Mouse (Mus musculus): ENCODE measurements around the gene Oxt. TPM values are rescaled to one million over a fixed set of nuclear protein-coding genes. Genes with fewer than 3 reads are reported as not detected.

The Oxt gene
- not detected for polyA plus RNA-seq (2017; shearing (Covaris generic))

DNA sequence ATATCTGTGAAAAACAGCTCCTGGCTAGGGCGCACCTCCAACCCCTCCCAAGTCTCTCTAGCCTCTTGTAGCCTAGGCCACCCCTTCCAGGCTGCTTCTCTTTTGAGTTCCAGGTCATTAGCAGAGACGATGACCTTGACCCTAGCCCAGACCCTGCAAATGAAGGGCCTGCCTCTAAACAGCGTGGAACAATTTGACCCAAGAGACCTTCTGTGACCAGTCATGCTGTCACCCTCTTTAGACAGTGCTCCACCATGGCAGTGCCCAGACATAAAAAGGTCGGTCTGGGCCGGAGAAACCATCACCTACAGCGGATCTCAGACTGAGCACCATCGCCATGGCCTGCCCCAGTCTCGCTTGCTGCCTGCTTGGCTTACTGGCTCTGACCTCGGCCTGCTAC, at the start of gene Oxt:
TSS of gene Oxt (plus strand) at position 301 of the 400 bp plus-strand sequence.

DNA sequence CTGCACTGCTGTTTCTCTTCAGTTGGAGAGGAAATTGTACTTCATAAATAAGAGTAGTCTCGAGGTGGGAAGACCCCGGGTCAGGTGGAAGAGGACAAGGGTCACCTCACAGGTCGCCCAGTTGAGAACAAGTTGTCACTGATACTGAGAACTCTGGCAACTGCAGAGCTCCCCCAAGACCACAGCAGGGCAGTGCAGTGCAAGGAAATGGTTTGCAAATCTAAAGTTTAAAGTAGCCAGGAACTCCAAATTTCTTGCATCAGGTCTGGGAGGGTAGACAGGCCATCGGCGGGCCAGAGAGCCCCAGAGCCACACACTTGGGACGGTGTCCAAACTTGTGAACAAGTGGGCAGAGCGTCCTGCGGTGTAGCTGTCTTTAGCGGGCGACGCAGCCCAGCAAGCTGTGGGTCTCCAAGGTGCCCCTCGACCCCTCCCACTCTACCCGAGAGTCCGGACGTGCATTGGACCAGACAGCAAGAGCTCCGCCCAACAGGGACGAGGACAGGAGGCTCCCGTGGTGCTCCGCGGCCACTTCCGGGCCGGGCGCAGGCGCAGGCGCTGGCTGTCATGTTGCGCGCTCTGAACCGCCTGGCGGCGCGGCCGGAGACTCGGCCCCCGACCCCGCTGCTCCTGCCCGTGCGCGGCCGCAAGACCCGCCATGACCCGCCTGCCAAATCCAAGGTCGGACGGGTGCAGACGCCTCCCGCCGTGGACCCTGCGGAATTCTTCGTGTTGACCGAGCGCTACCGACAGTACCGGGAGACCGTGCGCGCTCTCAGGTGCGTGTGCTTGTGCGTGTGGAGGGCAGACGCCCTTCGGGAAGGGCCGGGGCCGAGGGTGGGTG, 12.5 kb upstream of the Oxt start, which contains the start of gene Mrps26:
TSS of gene Mrps26 (plus strand) at position 531 of the 844 bp plus-strand sequence.

GRCm38 (mm10) chr2:130582552-130582951, 6.6 kb downstream of the Oxt start, which contains the start of gene Avp:
Gene Avp, minus strand, starts transcription at chr2:130582554.

Other genes starting within 250 kb of the Oxt start
- 0.10 TPM for gene Cpxm1, start 178.6 kb upstream of the Oxt start, polyA plus RNA-seq (2017; shearing (Covaris generic))
- not detected for gene Gm28372, start 170.9 kb upstream of the Oxt start, polyA plus RNA-seq (2017; shearing (Covaris generic))
- gene 1700020A23Rik, start 170.9 kb upstream of the Oxt start, polyA plus RNA-seq (2017; shearing (Covaris generic)) = not detected
- gene Tmem239, start 169.7 kb upstream of the Oxt start, polyA plus RNA-seq (2017; shearing (Covaris generic)) = not detected
- 247 TPM for gene Vps16, start 151.8 kb upstream of the Oxt start, polyA plus RNA-seq (2017; shearing (Covaris generic))
- gene Pced1a, start 151.5 kb upstream of the Oxt start, polyA plus RNA-seq (2017; shearing (Covaris generic)) = 21.9 TPM
- 183 TPM for gene Ptpra, start 125.9 kb upstream of the Oxt start, polyA plus RNA-seq (2017; shearing (Covaris generic))
- gene Mrps26, start 12.4 kb upstream of the Oxt start, polyA plus RNA-seq (2017; shearing (Covaris generic)) = 124 TPM
- gene Avp, start 6.4 kb downstream of the Oxt start, polyA plus RNA-seq (2017; shearing (Covaris generic)) = not detected
- gene Fastkd5, start 53.9 kb downstream of the Oxt start, polyA plus RNA-seq (2017; shearing (Covaris generic)) = 13.6 TPM
- 13.4 TPM for gene Ubox5, start 53.9 kb downstream of the Oxt start, polyA plus RNA-seq (2017; shearing (Covaris generic))
- 1.0 TPM for gene Lzts3, start 66.6 kb downstream of the Oxt start, polyA plus RNA-seq (2017; shearing (Covaris generic))
- gene Ddrgk1, start 88.5 kb downstream of the Oxt start, polyA plus RNA-seq (2017; shearing (Covaris generic)) = 160 TPM
- 49.4 TPM for gene Itpa, start 91.4 kb downstream of the Oxt start, polyA plus RNA-seq (2017; shearing (Covaris generic))
- 0.14 TPM for gene Slc4a11, start 121.3 kb downstream of the Oxt start, polyA plus RNA-seq (2017; shearing (Covaris generic))

Measured in CD4-positive, CD25-positive, alpha-beta regulatory T cell (primary cell).